Mouse (Mus musculus): Measurements from ENCODE around the gene Dna2.
A peak's percentile ranks its signal among the peaks of the same experiment; 100 is the strongest.

Gene Dna2

GRCm38 (mm10) chr10:62984072-62984471 lies 37.2 kb downstream of the Dna2 start:
- peak; percentile 45 for DNase-seq

DNA sequence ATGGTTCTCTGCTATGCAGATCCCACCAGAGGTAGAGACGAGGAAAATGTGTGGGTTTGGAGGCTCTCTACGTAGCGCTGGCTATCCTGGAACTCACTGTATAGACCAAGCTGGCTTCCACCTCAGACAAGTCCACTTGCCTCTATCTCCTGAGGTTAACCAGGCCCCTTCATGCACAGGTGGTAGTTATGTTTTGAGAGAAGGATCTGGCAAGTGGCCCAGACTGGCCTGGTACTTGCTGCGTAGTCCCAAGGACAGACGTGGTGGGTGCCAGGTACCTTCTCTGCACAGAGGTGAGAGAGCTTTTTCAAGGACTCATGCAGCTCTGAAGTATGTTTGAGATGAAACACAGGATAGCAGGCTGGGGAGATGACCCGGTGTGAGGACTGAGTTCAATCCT lies 37.7 kb downstream of the Dna2 start:
- no peak for DNase-seq

GRCm38 (mm10) chr10:62987341-62987740 lies 40.5 kb downstream of the Dna2 start:
- DNase-seq: peak; percentile 71

GRCm38 (mm10) chr10:62990636-62991035 lies 43.8 kb downstream of the Dna2 start:
- no peak for DNase-seq

GRCm38 (mm10) chr10:62993991-62994390 lies 47.2 kb downstream of the Dna2 start:
- no peak for DNase-seq

GRCm38 (mm10) chr10:63000584-63000983 lies 53.8 kb downstream of the Dna2 start:
- no peak for DNase-seq

DNA sequence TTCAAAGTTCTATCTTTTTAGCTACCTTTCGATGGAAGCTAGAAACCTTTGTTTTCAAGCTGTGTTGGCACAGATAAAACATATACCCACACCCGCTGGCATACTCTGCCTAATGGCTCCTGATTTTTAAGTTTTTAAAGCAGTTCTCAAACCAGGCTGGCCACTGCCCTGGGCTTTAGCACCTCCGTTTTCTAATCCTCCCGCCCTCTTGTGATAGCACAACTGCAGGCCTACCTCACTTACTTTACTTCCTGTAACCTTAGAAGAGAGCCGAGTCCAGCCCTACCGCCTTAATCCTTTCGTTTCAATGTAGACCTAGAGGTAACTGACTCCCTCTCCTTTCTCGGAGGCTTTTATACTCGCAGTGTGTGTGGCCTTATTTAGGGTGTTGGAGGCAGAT lies 56.4 kb downstream of the Dna2 start:
- no peak for DNase-seq

DNA sequence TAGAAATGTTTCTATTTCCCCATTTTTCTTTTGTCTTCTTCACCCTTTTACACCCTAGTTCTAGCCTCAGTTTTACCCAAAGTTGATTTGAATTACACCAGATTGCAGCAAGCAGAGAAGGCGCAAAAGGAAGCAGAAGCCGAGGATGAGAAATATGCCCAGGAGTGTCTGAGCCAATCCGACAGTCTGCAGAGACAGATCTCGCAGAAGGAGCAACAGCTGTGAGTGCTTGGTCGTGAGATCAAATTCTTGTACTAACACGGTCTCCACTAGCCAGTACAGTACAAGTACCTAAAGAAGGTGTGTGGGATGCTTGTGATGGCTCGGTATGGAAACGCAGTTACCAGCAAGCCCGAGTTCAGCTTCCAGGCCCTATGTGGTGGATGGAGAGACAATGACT lies 57.7 kb downstream of the Dna2 start:
- no peak for DNase-seq

DNA sequence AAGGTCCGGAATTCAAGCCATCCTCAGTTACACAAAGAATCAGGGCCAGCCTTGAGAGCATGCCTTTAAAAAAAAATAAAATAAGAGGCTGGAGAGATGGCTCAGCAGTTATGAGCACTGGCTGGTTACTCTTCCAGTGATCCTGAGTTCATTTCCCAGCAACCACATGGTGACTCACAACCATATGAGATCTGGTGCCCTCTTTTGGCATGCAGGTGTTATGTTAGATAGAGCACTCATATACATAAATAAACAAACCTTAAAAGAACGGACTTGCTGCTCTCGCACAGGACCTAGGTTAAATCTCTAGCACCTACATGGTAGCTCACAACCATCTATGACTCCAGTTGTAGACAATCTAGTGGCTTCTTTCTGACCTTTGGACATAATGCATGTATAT lies 61.4 kb downstream of the Dna2 start:
- DNase-seq: no peak

DNA sequence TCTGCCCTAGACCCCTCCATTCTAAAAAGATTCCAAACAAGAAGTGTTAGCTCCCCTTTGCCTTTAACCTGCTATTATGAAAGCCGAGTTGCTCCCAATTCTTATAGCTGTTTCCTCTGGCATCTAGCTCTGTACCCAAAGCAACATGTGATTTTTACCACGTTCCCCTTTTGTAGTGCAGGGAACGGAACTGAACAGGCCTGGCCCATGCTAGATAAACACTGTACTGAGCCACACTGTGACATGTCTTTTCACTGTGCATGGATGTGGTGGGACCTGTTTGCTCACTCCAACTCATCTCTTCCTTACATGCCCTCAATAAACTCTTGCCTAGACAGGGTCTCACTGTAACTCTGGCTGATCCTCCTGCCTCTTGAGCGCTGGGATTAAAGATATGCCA lies 63.4 kb downstream of the Dna2 start:
- no peak for DNase-seq

DNA sequence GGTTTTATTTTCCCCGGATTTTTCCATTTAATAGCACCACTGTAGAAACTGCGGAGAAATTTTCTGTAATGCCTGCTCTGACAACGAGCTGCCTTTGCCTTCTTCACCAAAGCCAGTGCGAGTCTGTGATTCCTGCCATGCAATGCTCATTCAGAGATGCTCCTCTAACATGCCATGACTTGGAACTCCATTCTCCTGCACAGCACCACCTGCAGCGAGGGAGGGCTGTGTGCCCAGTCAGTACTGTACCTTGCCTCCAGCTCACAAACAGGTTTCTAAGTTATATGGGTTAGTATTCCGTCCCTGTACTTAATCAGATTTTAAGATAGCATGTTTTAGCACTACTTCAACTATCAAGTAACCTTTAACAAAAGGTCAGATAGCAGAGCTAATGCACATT lies 64.7 kb downstream of the Dna2 start:
- no peak for DNase-seq

DNA sequence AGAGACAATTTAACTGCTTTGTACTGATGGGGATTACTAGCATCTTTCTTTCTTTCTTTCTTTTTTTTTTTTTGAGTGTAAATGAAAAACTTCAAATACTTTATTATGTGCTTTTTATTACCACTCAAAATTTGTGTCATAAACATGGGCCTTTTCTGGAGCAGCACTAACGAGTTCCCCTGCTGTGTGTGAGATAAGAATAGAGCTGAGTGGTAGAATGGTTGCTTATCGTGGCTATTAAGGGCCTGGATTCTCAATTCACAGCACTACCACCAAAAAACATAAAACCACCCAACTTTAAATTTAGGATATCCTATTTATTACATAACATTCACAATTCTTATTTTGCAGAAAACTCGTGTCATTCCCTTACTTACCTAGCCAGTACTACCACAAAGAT lies 66.7 kb downstream of the Dna2 start:
- no peak for DNase-seq

- DNase-seq: no peak
Measured at GRCm38 (mm10) chr10:63014168-63014567, 67.3 kb downstream of the Dna2 start.

DNA sequence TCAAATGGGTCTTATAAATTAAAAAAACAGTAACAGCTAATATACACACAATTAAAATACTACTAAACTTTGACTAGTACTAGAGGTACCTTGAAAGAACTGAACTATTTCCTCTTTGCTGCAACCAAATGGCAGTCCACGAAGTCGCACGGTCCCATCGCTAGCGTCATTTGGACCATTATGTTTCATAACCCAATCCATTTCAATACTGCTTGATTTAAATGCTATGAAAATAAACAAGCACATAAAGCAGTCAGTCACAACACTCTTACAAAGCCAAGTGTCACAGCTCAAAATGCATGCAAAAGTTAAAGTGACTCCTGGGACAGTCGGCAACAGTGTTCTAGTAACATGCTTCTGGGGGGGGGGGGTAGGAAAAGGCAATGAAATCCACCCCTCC lies 72.5 kb downstream of the Dna2 start:
- DNase-seq: no peak

DNA sequence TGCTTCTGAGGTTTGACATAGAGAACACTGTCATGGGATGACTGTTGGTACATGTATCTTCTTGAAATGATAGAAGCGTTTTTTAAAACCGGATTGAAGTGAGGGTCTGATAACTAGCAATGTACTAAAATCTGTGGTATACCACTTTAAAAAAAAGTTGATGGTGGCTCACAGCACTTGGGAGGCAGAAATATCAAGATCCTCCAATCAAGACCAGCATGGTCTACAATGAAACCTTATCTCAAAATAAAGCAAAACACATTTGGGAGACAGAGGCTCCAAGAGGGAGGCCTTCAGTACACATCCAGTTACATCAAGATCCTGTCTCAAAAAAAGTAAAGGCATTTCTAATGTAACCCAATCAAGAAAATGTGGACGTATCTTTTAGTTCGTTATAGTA lies 74.9 kb downstream of the Dna2 start:
- no peak for DNase-seq

DNA sequence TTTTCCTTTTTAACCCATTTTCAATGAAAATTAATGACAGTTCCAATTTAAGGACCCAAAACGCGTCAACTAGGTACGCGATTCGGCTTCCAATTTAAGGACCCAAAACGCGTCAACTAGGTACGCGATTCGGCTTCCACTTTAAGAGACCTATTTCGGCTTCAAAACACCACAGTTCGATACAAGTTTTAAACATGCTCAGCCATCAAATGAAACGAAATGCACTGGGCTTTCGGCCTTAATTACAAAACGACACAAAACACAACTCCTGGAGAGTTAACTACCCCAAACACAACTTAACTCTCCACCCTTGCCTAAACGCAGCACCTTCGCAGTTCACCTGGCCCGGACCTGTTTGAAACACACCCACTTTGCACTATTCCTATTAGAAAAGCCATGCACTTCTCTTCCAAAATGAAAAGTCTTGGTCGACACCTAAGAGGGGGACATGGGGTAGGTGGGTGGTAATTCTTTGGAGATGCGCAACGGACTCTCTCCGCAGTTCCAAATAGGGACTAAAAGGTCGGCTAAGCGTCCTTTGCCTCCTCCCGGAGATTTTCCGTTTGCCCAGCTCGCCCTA lies 75.8 kb downstream of the Dna2 start:
- peak; percentile 36 for DNase-seq

GRCm38 (mm10) chr10:63023121-63023748 lies 76.4 kb downstream of the Dna2 start:
- peak; percentile 82 for DNase-seq

Measured in thymus, postnatal 4 days (tissue).